Mouse (Mus musculus): ENCODE measurements at regions not wholly inside any gene's neighbourhood (a gene's known extent, or its start where the extent isn't known, plus 50 kb on each side); places are given as distances from the start of the nearest gene placed in this dataset.
"Not testable (repeated sequence)": the region's sequence is repeated elsewhere in the genome, so short reads cannot be mapped to it uniquely, and the experiment has no call there.

- DNase-seq (ENCODE audit: low spot score in 2 of 2): no peak
Measured at GRCm38 (mm10) chr6:37692758-37693157, 162.8 kb downstream of the Akr1d1 start.

- no peak for DNase-seq (ENCODE audit: low spot score in 2 of 2)
Measured at GRCm38 (mm10) chr6:37696074-37696473, 166.1 kb downstream of the Akr1d1 start.

GRCm38 (mm10) chr6:37703946-37704345, 166.7 kb upstream of the Trim24 start:
- no peak for DNase-seq (ENCODE audit: low spot score in 2 of 2)

- DNase-seq (ENCODE audit: low spot score in 2 of 2): no peak
Measured at GRCm38 (mm10) chr6:37705733-37706145, 164.9 kb upstream of the Trim24 start.

GRCm38 (mm10) chr6:37707671-37708070, 162.9 kb upstream of the Trim24 start:
- DNase-seq (ENCODE audit: low spot score in 2 of 2): not testable (repeated sequence)

- no peak for DNase-seq (ENCODE audit: low spot score in 2 of 2)
Measured at GRCm38 (mm10) chr6:37711766-37712165, 158.8 kb upstream of the Trim24 start.

GRCm38 (mm10) chr6:37713411-37713810, 157.2 kb upstream of the Trim24 start:
- DNase-seq (ENCODE audit: low spot score in 2 of 2): no peak

- no peak for DNase-seq (ENCODE audit: low spot score in 2 of 2)
Measured at GRCm38 (mm10) chr6:37714223-37714928, 156.2 kb upstream of the Trim24 start.

GRCm38 (mm10) chr6:37721736-37722135, 148.9 kb upstream of the Trim24 start:
- DNase-seq (ENCODE audit: low spot score in 2 of 2): no peak

- peak in 1 of 2 experiments; percentile 18 for DNase-seq (ENCODE audit: low spot score in 2 of 2)
Measured at GRCm38 (mm10) chr6:37723337-37723736, 147.3 kb upstream of the Trim24 start.

- DNase-seq (ENCODE audit: low spot score in 2 of 2): no peak
Measured at GRCm38 (mm10) chr6:37724240-37724639, 146.4 kb upstream of the Trim24 start.

- no peak for DNase-seq (ENCODE audit: low spot score in 2 of 2)
Measured at GRCm38 (mm10) chr6:37728621-37729020, 142.0 kb upstream of the Trim24 start.

- DNase-seq (ENCODE audit: low spot score in 2 of 2): no peak
Measured at GRCm38 (mm10) chr6:37729165-37729564, 141.4 kb upstream of the Trim24 start.

GRCm38 (mm10) chr6:37730500-37731239, 139.9 kb upstream of the Trim24 start:
- no peak for DNase-seq (ENCODE audit: low spot score in 2 of 2)

GRCm38 (mm10) chr6:37732385-37732784, 138.2 kb upstream of the Trim24 start:
- peak; percentile 34 to 76 for DNase-seq (ENCODE audit: low spot score in 2 of 2)

GRCm38 (mm10) chr6:37735288-37735961, 135.2 kb upstream of the Trim24 start:
- DNase-seq (ENCODE audit: low spot score in 2 of 2): no peak

- no peak for DNase-seq (ENCODE audit: low spot score in 2 of 2)
Measured at GRCm38 (mm10) chr6:37735962-37736297, 134.7 kb upstream of the Trim24 start.

GRCm38 (mm10) chr6:37740982-37741889, 129.4 kb upstream of the Trim24 start:
- peak in 1 of 2 experiments; percentile 7 for DNase-seq (ENCODE audit: low spot score in 2 of 2)

GRCm38 (mm10) chr6:37741916-37742315, 128.7 kb upstream of the Trim24 start:
- not testable (repeated sequence) for DNase-seq (ENCODE audit: low spot score in 2 of 2)

GRCm38 (mm10) chr6:37744679-37745078, 125.9 kb upstream of the Trim24 start:
- no peak for DNase-seq (ENCODE audit: low spot score in 2 of 2)

GRCm38 (mm10) chr6:37745393-37746100, 125.1 kb upstream of the Trim24 start:
- DNase-seq (ENCODE audit: low spot score in 2 of 2): peak; percentile 3 to 18
